ENCODE assay signal across 9 mouse cellular contexts in the genomic region with DNA sequence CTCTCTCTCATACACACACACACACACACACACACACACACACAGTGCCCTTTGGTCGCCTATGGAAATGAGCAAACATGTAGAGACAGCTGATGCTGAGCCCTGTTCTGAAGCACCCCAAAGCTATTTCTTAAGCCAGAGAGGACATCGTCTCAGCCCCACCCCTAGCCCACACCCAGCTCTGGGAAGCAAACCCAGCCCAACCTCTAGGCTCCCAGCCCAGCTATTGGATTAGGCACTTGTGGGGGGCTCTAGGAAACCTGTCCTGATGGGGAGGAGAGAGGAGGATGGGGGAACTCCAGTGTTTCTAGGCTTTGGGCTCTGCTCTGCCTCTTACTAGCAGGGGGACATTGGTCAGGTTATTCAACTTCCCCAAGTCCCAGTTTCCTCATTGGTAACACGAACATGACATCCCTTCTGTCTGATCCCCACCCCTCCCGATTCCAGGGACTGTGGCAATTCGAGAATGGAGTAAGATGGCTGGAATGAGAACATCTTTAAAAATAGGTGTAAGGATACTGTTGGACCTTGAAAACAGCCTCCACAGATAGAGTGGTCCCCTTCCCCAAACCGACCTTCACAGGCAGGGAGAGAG. TPM values are rescaled to one million over a fixed set of nuclear protein-coding genes. Genes with fewer than 3 reads are reported as not detected.
DNase-seq lines count a peak whose midpoint lies in the region; ATAC-seq lines count a peak whose summit lies in the region.
"Had no signal": no experiment of that assay in that cellular context is flagged by ENCODE, and none has a peak within 500 bp of the region (broad histone marks: within the 10 kb centered on the region; RNA-seq: fewer than 3 reads in every experiment).

No protein-coding gene starts in this region.

- intact Hi-C loops in heart, postnatal 25 days (cut with DNase I), result no loop called here

- DNase-seq in heart, postnatal 25 days (ENCODE audit: low spot score), result no peak
- no peak for DNase-seq in limb, embryonic 10.5 days (ENCODE audit: low spot score)
- DNase-seq in embryo, embryonic 9.5 days (ENCODE audit: extremely low spot score), result no peak
- no peak for DNase-seq in urinary bladder, postnatal 25 days (ENCODE audit: low spot score)
- no peak for DNase-seq in right cerebral cortex, postnatal 25 days
- DNase-seq: kidney, adult 18-20 months had no signal

- no peak overlapping the region for H3K27ac ChIP-seq in heart, embryonic 15.5 days
- H3K27ac ChIP-seq in embryonic facial prominence, embryonic 13.5 days, result no peak overlapping the region
- no peak overlapping the region for H3K27ac ChIP-seq in limb, embryonic 10.5 days
- H3K27ac ChIP-seq in neural tube, embryonic 12.5 days, result no peak overlapping the region

- peaks cover 24% of the 10 kb centered on the region for H3K27me3 ChIP-seq in heart, embryonic 15.5 days
- H3K27me3 ChIP-seq in embryonic facial prominence, embryonic 13.5 days, result peaks cover 46% of the 10 kb centered on the region
- peaks cover 54% of the 10 kb centered on the region for H3K27me3 ChIP-seq in limb, embryonic 10.5 days (ENCODE audit: low read depth, poor library complexity, severe bottlenecking)
- H3K27me3 ChIP-seq in neural tube, embryonic 12.5 days (replicated peaks), result peaks cover 14% of the 10 kb centered on the region

- H3K4me2 ChIP-seq in heart, embryonic 15.5 days, result no peak overlapping the region
- H3K4me2 ChIP-seq in embryonic facial prominence, embryonic 13.5 days, result peak overlapping the region; percentile 95
- peak overlapping the region; percentile 76 for H3K4me2 ChIP-seq in neural tube, embryonic 12.5 days (replicated peaks)

- peak overlapping the region; percentile 2; the same call in 1 of the 2 replicates for H3K4me3 ChIP-seq in heart, embryonic 15.5 days
- H3K4me3 ChIP-seq in embryonic facial prominence, embryonic 13.5 days, result no peak overlapping the region
- peak overlapping the region; percentile 69; the same call in 1 of the 2 replicates for H3K4me3 ChIP-seq in limb, embryonic 10.5 days
- H3K4me3 ChIP-seq in neural tube, embryonic 12.5 days, result no peak overlapping the region

- ATAC-seq in heart, embryonic 15.5 days (replicated peaks; ENCODE audit: insufficient number of reproducible peaks, insufficient read depth, low FRiP score, low read depth), result no peak
- ATAC-seq in embryonic facial prominence, embryonic 13.5 days (ENCODE audit: insufficient number of reproducible peaks, insufficient read depth, low FRiP score, low TSS enrichment, low read depth), result no peak
- ATAC-seq in neural tube, embryonic 12.5 days (ENCODE audit: low FRiP score, low read depth), result no peak

- H3K9me3 ChIP-seq in heart, embryonic 15.5 days (replicated peaks), result no peaks in the 10 kb centered on the region
- H3K9me3 ChIP-seq in embryonic facial prominence, embryonic 13.5 days, result no peaks in the 10 kb centered on the region
- no peaks in the 10 kb centered on the region for H3K9me3 ChIP-seq in limb, embryonic 10.5 days (replicated peaks)
- H3K9me3 ChIP-seq in neural tube, embryonic 12.5 days, result no peaks in the 10 kb centered on the region

- no peak overlapping the region for H3K9ac ChIP-seq in heart, embryonic 15.5 days
- 0 out of 2 replicates have a peak overlapping the region, but pooled peaks have one; percentile 44 for H3K9ac ChIP-seq in embryonic facial prominence, embryonic 13.5 days
- H3K9ac ChIP-seq in neural tube, embryonic 12.5 days, result peak overlapping the region; percentile 85

- WGBS in heart, embryonic 15.5 days, result 22% methylated on average over 6 of the region's 6 CpGs
- 8% methylated on average over 6 of the region's 6 CpGs for WGBS in embryonic facial prominence, embryonic 13.5 days
- WGBS in limb, embryonic 10.5 days, result 21% methylated on average over 6 of the region's 6 CpGs
- 15% methylated on average over 6 of the region's 6 CpGs for WGBS in neural tube, embryonic 12.5 days

- 0 out of 2 replicates have a peak, but pooled peaks cover 6% of the 10 kb centered on the region for H3K36me3 ChIP-seq in heart, embryonic 15.5 days
- H3K36me3 ChIP-seq in embryonic facial prominence, embryonic 13.5 days, result peaks cover 19% of the 10 kb centered on the region
- peaks cover 15% of the 10 kb centered on the region for H3K36me3 ChIP-seq in limb, embryonic 10.5 days
- H3K36me3 ChIP-seq in neural tube, embryonic 12.5 days, result peaks cover 15% of the 10 kb centered on the region

- H3K4me1 ChIP-seq in heart, embryonic 15.5 days (replicated peaks), result peaks cover 26% of the 10 kb centered on the region
- H3K4me1 ChIP-seq in embryonic facial prominence, embryonic 13.5 days, result peaks cover 24% of the 10 kb centered on the region
- peaks cover 26% of the 10 kb centered on the region for H3K4me1 ChIP-seq in limb, embryonic 10.5 days
- H3K4me1 ChIP-seq in neural tube, embryonic 12.5 days, result peaks cover 35% of the 10 kb centered on the region

RNA-seq across cellular contexts. Expression of a gene that starts 2.1 kb away (rescaled TPM):
- 1.5 and 2.8 TPM in 2 replicates for polyA plus RNA-seq in heart, embryonic 15.5 days (2015; fragmentation: Nextera tagmentation; extraction: Ambion mirVana)
- total RNA-seq in heart, postnatal 25 days (2021), result under 1 TPM; 0.34 to 0.42 TPM
- 6.1 and 6.5 TPM in 2 replicates for polyA plus RNA-seq in embryonic facial prominence, embryonic 13.5 days (2015; fragmentation: Nextera tagmentation; extraction: Ambion mirVana)
- 1.9 and 4.6 TPM in 2 replicates for polyA plus RNA-seq in limb, embryonic 10.5 days (2016; fragmentation: Nextera tagmentation; extraction: Ambion mirVana)
- 12.2 and 13.8 TPM in 2 replicates for polyA plus RNA-seq in neural tube, embryonic 12.5 days (2016; fragmentation: Nextera tagmentation; extraction: Ambion mirVana)

RNA-seq across cellular contexts. Expression of a gene that starts 18.0 kb away (rescaled TPM):
- 7.3 and 9.2 TPM in 2 replicates for polyA plus RNA-seq in heart, embryonic 15.5 days (2015; fragmentation: Nextera tagmentation; extraction: Ambion mirVana)
- total RNA-seq in heart, postnatal 25 days (2021), result 10 to 100 TPM; 19.4 to 20.7 TPM
- polyA plus RNA-seq in embryonic facial prominence, embryonic 13.5 days (2015; fragmentation: Nextera tagmentation; extraction: Ambion mirVana), result 8.2 and 9.8 TPM in 2 replicates
- polyA plus RNA-seq in limb, embryonic 10.5 days (2016; fragmentation: Nextera tagmentation; extraction: Ambion mirVana), result 2.1 and 3.3 TPM in 2 replicates
- polyA plus RNA-seq in neural tube, embryonic 12.5 days (2016; fragmentation: Nextera tagmentation; extraction: Ambion mirVana), result 3.7 and 3.8 TPM in 2 replicates

RNA-seq across cellular contexts. Expression of a gene that starts 19.1 kb away (rescaled TPM):
- polyA plus RNA-seq in heart, embryonic 15.5 days (2015; fragmentation: Nextera tagmentation; extraction: Ambion mirVana), result 15.1 and 16.0 TPM in 2 replicates
- 10 to 100 TPM in 1 of 2 experiments, 1 to 10 TPM in 1; 7.9 to 12.7 TPM for total RNA-seq in heart, postnatal 25 days (2021)
- polyA plus RNA-seq in embryonic facial prominence, embryonic 13.5 days (2015; fragmentation: Nextera tagmentation; extraction: Ambion mirVana), result 27.9 and 30.6 TPM in 2 replicates
- polyA plus RNA-seq in limb, embryonic 10.5 days (2016; fragmentation: Nextera tagmentation; extraction: Ambion mirVana), result 28.2 and 30.4 TPM in 2 replicates
- polyA plus RNA-seq in neural tube, embryonic 12.5 days (2016; fragmentation: Nextera tagmentation; extraction: Ambion mirVana), result 31.2 and 33.5 TPM in 2 replicates

RNA-seq across cellular contexts. Expression of a gene that starts 33.7 kb away (rescaled TPM):
- 6.5 and 7.1 TPM in 2 replicates for polyA plus RNA-seq in heart, embryonic 15.5 days (2015; fragmentation: Nextera tagmentation; extraction: Ambion mirVana)
- 10 to 100 TPM; 11.7 to 13.9 TPM for total RNA-seq in heart, postnatal 25 days (2021)
- polyA plus RNA-seq in embryonic facial prominence, embryonic 13.5 days (2015; fragmentation: Nextera tagmentation; extraction: Ambion mirVana), result 8.3 TPM in 2 replicates
- polyA plus RNA-seq in limb, embryonic 10.5 days (2016; fragmentation: Nextera tagmentation; extraction: Ambion mirVana), result 6.9 and 9.9 TPM in 2 replicates
- polyA plus RNA-seq in neural tube, embryonic 12.5 days (2016; fragmentation: Nextera tagmentation; extraction: Ambion mirVana), result 25.3 and 26.9 TPM in 2 replicates

RNA-seq across cellular contexts. Expression of a gene that starts 35.1 kb away (rescaled TPM):
- 0.13 TPM in 1 of 2 replicates, not detected in the other for polyA plus RNA-seq in heart, embryonic 15.5 days (2015; fragmentation: Nextera tagmentation; extraction: Ambion mirVana)
- total RNA-seq in heart, postnatal 25 days (2021), result 1 to 10 TPM; 4.3 to 4.4 TPM
- 0.37 TPM in 1 of 2 replicates, not detected in the other for polyA plus RNA-seq in embryonic facial prominence, embryonic 13.5 days (2015; fragmentation: Nextera tagmentation; extraction: Ambion mirVana)
- 0.13 TPM in 1 of 2 replicates, not detected in the other for polyA plus RNA-seq in limb, embryonic 10.5 days (2016; fragmentation: Nextera tagmentation; extraction: Ambion mirVana)
- polyA plus RNA-seq in neural tube, embryonic 12.5 days (2016; fragmentation: Nextera tagmentation; extraction: Ambion mirVana), result 0.09 and 0.14 TPM in 2 replicates

Comparison
In these comparisons a context has a peak if more than half of its experiments do, and no peak if none do; other contexts are left out.
1. H3K4me3 ChIP-seq: peak in heart, embryonic 15.5 days (single experiment) and limb, embryonic 10.5 days (single experiment); none in embryonic facial prominence, embryonic 13.5 days (single experiment) and neural tube, embryonic 12.5 days (single experiment).